Mouse (Mus musculus): ENCODE measurements around the gene 6030458C11Rik.

The 6030458C11Rik gene

GRCm38 (mm10) chr15:12822416-12823395 lies 1.7 kb downstream of the 6030458C11Rik start:
- in situ Hi-C loops (cut with MboI, MseI), result loop anchor here (25.0 kb wide), 1 partner anchor 835 kb away; the partner anchor contains the start of gene Sub1

DNA sequence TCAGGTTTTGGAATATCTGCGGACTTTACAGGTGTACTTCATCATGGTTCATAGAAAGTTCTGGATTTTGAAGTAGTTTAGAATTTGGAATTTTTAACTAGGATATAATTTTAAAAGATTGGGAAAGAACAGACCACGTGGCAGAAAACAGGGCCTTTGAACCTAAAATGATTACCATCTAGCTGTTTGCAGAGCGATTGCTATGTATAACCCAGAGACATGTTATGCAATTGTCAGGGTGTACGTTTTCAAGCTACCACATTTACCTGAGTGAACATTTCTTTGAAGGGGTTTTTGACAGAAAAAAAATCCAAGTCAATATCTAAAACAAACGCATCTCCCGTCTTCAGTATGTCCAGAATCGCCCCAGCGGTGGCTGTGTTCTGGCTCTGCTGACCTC lies 6.9 kb downstream of the 6030458C11Rik start:
- in situ Hi-C loops (cut with MboI, MseI), result loop anchor here (25.0 kb wide), 1 partner anchor 830 kb away; the partner anchor contains the start of gene Sub1

- in situ Hi-C loops (cut with MboI, MseI), result loop anchor here (25.0 kb wide), 1 partner anchor 825 kb away; the partner anchor contains the start of gene Sub1
Measured at GRCm38 (mm10) chr15:12812646-12813045, 11.8 kb downstream of the 6030458C11Rik start.

- in situ Hi-C loops (cut with MboI, MseI), result loop anchor here (25.0 kb wide), 1 partner anchor 822 kb away; the partner anchor contains the start of gene Sub1
Measured at GRCm38 (mm10) chr15:12809305-12809704, 15.1 kb downstream of the 6030458C11Rik start.

DNA sequence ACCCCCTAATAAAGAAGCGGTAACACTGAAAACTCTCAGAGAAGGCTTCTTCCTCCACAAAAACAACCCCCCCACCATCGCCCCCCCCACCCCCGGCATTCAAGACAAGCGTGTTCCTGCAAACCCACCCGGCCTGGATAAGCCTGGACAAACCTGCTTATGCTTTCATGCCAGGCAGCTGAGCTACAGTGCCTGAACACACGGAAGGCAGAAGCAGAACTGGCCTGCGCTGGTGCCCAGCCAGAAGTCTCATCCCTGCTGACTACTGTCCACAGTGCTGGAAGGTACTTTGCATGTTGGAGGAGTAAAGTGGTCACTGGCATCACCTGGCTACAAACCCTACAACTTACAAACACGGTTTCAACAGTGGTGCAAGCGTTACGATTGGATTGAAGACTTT lies 17.4 kb downstream of the 6030458C11Rik start:
- in situ Hi-C loops (cut with MboI, MseI), result loop anchor here (25.0 kb wide), 1 partner anchor 820 kb away; the partner anchor contains the start of gene Sub1

DNA sequence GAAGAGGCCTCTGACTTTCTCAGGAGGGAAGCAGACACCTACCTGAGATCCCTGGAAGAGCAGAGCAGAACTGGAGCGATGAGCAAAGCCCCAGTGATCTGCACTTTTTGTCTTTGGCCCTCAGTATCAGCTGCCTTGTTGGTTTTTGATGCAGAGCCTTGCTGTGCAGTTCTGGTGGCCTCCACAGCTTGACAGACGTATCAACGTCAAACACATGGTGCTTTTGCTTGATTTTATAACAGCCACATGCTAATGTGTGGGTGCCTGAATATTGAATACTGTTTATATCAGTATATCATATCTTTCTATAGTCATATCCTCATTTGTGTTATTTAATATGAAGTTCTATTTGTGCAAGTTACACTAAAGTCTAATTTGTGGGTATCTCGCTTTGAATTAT lies 19.4 kb downstream of the 6030458C11Rik start:
- in situ Hi-C loops (cut with MboI, MseI), result loop anchor here (25.0 kb wide), 1 partner anchor 818 kb away; the partner anchor contains the start of gene Sub1

DNA sequence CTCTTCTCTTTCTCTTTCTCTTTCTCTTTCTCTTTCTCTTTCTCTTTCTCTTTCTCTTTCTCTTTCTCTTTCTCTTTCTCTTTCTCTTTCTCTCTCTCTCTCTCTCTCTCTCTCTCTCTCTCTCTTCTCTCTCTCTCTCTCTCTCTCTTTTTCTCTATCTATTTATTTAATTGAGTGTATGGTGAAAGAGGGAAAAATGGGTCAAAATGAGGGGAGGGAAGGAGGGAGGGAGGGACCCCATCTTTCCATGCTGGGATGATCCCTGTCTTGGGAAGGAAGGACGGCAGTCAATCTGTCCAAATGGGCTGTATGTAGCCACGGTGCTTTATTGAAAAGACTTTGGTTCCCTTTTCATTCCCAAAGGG lies 23.3 kb downstream of the 6030458C11Rik start:
- in situ Hi-C loops (cut with MboI, MseI), result loop anchor here (25.0 kb wide), 1 partner anchor 814 kb away; the partner anchor contains the start of gene Sub1

DNA sequence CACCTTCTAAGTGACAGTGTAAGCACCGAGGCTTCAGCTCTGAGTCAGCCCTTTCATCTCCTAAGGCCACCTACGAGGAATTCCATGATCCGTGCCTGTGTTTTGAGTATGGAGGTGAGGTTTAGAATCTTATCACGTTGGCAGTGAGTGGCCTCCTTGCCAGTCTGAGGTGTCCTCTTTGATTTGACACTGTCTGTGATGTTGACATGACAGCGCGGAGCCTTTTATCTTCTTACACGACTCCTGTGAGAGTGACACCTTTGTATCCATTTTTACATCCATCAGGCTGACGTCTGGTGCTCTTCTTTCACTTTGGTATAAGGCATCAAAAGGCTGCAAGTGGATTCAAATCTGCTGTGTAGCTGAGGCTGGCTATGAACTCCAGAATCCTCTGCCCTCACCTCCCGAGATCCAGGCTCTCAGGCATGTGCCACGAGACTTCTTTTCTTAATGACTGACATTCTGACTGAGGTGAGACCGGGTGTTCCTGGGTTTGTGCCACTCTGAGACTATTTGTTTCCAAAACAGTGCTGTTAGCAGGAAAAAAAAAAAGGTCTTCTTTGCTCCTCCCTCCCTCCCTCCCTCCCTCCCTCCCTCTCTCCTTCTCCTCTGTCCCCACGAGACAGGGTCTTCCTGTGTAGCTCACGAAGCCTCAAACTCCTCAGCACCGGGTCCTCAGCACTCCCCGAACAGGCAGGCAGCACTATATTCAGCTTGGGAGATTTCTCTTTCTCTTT lies 23.9 kb downstream of the 6030458C11Rik start:
- in situ Hi-C loops (cut with MboI, MseI), result loop anchor here (25.0 kb wide), 1 partner anchor 813 kb away; the partner anchor contains the start of gene Sub1

- in situ Hi-C loops (cut with MboI, MseI), result loop anchor here (5.0 kb wide), 1 partner anchor 426 kb away; no protein-coding TSS in a partner anchor
Measured at GRCm38 (mm10) chr15:12798043-12798442, 26.4 kb downstream of the 6030458C11Rik start.

DNA sequence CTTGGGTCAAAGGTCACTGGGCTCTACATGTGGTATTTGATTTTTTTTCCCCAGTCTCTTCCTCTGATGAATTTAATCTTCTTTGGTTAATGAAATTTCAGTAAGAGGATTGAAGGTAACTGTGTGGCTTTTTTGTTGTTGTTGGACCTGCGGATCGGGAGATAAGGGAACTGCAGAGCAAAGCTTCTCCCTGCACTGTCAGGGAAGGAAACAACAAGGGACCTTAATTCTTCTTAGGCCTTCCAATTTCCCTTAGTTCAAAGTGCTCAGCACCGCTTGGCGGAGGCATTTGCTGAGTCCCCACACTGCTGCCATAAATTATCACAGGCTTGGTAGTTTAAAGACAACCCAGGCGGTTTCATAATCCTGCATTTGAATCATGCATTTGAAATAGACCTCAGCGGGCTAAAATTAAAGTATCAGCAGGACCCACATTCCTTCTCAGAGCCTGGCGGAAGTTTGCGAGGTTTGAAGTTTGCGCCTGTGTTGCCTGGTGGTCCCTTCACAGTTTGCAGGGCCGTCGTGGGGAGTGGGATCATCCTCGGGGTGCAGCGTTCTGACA lies 28.5 kb downstream of the 6030458C11Rik start:
- in situ Hi-C loops (cut with MboI, MseI), result loop anchor here (5.0 kb wide), 1 partner anchor 424 kb away; no protein-coding TSS in a partner anchor

- in situ Hi-C loops (cut with MboI, MseI), result loop anchor here (5.0 kb wide), 1 partner anchor 423 kb away; no protein-coding TSS in a partner anchor
Measured at GRCm38 (mm10) chr15:12795457-12795894, 29.0 kb downstream of the 6030458C11Rik start.

DNA sequence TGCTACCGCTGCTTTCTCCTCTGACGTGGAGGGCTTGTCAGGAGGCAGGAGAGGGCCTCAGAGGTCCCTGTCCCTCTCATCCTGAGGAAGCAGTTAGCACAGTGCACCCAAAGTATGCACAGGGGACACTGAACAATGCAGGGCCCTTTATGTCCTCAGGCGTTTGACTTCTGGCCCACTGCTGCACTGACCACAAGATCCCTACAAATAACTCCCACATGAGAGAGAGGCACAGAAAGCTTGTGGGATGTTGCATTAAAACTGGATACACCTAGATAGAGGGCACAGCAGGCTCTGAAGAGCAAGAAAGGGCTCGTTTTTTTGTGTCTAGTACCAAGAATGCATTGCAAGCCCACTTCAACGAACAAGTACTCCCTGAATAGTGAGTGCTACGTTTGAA lies 30.1 kb downstream of the 6030458C11Rik start:
- in situ Hi-C loops (cut with MboI, MseI), result loop anchor here (5.0 kb wide), 1 partner anchor 207 kb away; no protein-coding TSS in a partner anchor

DNA sequence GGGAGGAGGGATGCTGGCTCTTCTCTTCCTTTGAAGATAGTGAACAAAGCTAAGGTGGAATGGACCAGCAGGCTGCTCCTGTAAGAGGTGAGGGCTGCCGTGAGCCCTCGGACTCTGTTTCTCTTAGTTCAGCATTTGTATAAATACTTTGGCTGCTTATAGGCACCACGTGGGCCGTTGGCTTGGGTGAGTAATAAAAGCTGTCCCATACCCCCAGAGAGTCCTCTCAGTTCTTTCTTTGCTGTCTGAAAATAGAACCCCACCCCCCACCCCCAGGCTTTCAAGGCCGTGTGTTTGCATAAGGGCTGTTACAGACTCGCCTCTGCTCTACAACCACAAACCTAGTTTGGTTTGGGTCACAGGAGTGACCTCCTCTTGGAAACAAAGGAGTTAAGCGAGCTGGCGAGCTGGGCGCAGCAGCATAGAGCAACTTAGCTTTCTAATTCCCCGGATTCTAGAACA lies 35.0 kb downstream of the 6030458C11Rik start:
- in situ Hi-C loops (cut with MboI, MseI), result no loop called here

GRCm38 (mm10) chr15:12788536-12788935 lies 35.9 kb downstream of the 6030458C11Rik start:
- in situ Hi-C loops (cut with MboI, MseI), result no loop called here

DNA sequence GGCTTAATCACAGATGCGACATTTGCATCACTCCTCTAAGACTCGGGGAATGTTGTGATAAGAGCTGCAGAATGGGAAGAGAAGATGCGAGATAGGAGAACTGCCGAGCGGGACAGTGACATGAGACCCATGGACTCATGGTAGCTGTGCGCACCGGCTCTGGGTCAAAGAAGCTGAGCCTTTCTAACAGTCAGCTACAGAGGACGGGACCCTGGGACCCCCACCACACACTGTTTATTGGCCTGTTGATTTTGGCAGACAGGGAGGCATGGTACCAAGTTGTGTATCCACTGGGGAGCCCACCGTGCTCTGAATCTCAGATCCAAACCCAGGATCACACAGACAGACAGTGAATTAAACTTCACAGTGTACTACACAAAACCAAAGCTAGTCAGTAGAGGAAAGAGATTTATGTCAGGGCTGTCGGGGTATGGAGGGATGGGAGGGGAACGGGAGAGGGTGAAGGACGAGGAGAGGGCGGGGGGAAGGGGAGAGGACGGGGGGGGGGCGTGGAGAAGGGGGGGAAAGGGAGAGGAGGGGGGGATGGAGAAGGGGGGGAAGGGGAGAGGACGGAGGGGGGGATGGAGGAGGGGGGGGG lies 42.6 kb downstream of the 6030458C11Rik start:
- in situ Hi-C loops (cut with MboI, MseI), result no loop called here

- in situ Hi-C loops (cut with MboI, MseI), result no loop called here
Measured at GRCm38 (mm10) chr15:12781296-12781695, 43.2 kb downstream of the 6030458C11Rik start.

GRCm38 (mm10) chr15:12774149-12774753 lies 50.2 kb downstream of the 6030458C11Rik start:
- in situ Hi-C loops (cut with MboI, MseI), result no loop called here

- in situ Hi-C loops (cut with MboI, MseI), result no loop called here
Measured at GRCm38 (mm10) chr15:12770958-12771357, 53.5 kb downstream of the 6030458C11Rik start.

DNA sequence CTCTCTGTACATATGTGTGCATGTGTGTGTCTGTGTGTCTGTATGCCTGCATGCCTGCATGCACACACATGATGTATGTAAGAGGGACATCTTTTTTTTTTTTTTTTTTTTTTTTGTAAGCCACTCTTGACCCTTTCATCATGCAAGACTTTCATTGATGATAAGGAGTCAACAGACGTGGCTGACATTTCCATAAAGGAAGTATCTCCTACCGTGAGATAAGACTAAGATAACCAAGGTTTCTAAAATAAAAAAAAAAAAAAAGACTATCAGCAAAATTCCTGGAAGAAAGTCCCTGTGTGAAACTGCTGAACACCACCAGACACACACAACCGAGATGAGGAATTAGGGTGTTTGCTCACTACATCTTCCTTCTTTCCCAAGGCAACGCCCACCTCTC lies 57.6 kb downstream of the 6030458C11Rik start:
- in situ Hi-C loops (cut with MboI, MseI), result loop anchor here (5.0 kb wide), 1 partner anchor 700 kb away; no protein-coding TSS in a partner anchor

- in situ Hi-C loops (cut with MboI, MseI), result no loop called here
Measured at GRCm38 (mm10) chr15:12763147-12763546, 61.3 kb downstream of the 6030458C11Rik start.

Data from T-helper 2 cell (primary cell).